Mouse (Mus musculus) frontal cortex, postnatal 36 days (tissue): ENCODE results near the gene Pgap2.
"Not testable (repeated sequence)": the region's sequence is repeated elsewhere in the genome, so short reads cannot be mapped to it uniquely, and the experiment has no call there.

ENCODE experiments used
- DNase-seq, 2 experiments: peaks; one replicate each; pipeline ENCODE4 v3.0.0; 2022; ENCODE audit warnings: low spot score in 2 of 2

The Pgap2 gene

DNA sequence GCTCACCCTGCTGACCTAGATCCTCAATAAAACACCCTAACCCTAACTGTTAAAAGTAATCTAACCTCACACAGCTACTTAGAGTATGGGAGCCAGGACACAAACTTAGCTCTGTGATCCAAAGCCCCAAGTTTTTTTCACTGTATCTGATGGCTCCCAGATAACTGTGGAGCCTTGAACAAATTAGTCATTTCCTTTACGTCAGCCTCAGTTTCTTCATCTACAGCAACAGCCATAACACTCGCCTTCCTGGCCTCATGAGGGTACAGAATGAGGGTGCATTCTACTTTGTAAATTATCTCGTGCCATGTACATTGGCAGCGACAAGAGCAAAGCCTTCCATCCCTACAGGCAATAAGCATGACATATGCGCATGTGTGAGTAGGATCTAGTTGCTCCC is 32.4 kb downstream of the Pgap2 start:
- no peak for DNase-seq

DNA sequence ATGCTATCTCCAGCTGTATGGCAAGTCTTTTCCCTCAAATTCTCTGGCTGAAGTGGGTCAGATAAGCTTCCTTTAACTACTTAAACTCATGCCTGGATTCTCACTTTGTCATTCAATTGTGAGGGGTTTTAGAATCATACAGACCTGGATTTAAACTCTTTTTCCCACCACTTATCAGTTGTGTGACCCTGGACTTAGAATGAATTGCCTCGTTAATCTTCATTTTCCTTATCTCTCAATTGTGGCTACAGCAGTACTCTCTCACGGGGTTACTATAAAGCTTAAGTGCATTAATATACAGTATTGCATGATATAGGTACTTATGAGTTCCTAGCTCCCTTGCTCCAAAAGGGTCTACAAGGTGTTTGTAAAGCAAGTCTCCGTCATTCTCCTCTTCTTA is 32.9 kb downstream of the Pgap2 start:
- DNase-seq = no peak

DNA sequence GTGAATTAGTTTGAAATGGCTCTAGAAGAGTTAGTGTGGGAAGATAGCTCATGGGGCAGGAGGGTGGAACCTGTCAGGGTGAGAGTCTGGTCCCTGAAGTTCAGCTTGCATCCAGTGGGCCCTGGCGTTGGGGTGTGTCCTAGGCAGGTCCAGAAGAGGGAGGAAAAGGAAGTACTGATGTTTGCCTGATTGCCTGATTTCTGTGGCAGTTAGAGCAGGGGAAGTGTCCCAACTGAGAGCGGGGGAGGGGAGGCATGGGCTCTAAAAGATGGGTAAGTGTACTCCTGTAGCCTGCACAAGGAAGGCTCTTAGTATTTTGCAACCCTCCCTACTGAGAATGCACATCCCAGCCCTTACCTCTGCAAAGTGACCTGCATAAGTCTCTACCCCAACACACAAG is 33.9 kb downstream of the Pgap2 start:
- no peak for DNase-seq

DNA sequence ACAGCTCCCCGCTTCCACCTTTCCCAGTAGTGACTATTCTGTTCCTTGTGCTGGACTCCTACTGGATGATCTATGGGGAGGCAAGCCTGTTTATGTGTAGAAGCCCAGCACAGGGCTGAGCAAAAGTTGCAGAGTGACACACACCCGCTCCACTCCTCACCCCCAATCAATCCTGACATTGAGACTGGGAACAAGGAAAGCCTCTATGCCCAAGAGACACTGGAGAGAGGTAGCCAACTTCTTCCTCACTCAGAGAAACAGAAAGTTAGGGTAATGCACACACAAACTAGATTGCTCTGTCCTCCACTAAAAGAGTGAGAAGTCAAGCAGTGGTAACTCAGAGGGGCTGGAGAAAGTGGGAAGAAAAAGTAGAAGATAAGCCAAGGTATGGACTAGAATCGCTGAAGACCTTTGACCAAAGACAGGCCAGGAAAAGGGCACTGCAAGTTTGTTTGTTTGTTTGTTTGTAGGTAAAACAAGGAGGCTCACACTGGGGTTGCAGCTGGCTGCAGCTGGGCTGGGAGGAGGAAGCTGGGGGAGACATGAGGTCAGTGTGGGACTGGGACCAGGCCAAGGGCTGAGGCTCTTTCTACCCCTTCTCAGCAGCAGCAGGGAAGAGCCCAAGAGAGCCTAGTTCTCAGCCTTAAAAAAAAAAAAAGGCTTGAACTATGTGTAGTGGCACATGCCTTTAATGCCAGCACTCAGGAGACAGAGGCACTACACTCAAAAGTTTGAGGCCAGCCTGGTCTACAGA is 35.0 kb downstream of the Pgap2 start:
- DNase-seq = no peak

DNA sequence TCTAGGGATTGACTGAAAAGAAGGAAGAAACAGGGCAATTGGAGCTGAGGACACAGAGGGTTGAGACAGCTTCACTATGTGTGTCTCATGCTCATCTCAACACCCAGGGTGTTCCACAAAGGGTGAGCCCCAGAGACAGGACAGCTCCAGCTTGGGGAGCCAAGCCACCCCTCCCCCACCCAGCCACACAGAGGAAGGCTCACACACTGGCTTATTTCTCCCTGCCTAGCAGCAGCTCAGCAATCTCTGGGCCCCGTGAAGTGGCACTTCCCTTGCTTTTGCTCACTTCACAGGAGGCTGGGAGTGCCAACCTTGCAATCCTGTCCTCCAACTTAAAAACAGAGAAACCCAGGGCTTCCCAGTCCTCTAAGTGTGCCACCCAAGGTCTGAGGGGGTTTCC is 35.8 kb downstream of the Pgap2 start:
- no peak for DNase-seq

DNA sequence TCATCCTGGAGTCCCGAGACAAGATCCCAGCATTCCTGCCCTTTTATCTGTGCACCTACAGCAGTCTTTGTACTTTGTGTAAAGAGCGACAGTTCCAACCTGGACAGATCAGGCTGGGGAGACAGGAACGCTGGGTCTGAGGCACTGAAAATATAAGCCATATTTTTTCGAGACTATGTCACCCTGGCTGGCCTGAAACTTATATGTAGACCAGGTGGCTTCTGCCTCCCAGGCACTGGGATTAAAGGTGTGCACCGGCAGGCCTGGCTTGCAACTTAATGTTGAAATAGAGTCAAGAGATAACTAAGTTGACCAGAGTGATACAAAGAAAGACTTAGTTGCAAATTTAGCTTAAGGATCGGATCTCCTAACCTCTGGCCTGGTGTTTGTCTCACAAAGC is 36.3 kb downstream of the Pgap2 start:
- DNase-seq = no peak

DNA sequence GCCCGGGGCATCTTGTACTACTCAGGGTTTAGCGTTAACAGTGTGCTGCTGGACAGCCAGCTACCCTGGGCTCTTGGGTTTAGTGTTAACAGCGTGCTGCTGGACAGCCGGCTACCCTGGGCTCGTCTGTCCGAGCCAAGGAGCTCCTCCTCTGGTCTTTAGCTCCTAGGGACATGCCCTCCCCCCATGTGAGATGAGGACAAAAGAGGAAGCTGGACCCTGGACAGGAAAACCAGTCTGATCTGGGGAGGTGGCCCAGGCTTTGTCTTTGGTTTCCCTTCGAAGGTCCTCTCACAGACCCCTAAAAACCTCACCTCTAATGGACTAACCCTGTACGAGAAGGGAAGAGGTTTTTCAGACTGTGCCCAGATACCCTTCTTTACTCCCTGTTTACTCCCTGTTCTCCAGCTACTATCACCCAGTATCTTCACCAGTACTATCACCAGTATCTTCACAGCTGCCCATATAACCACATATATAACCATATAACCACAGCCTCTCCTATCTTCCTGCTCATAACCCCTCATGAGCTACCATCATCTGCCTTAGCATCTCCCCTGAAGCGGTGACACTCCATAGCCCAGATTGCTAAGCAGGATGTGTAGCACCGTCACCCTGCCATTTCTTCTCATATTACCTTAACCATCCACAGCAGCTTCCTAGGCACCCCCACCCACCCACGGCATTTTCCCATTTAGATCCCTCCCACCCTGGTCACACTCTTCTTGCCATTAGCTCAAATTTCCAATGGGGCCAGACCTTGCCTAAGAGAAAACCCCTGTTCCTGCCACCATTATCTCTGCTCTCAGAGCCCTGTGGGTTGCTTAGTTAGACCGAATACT is 37.2 kb downstream of the Pgap2 start:
- DNase-seq = no peak

DNA sequence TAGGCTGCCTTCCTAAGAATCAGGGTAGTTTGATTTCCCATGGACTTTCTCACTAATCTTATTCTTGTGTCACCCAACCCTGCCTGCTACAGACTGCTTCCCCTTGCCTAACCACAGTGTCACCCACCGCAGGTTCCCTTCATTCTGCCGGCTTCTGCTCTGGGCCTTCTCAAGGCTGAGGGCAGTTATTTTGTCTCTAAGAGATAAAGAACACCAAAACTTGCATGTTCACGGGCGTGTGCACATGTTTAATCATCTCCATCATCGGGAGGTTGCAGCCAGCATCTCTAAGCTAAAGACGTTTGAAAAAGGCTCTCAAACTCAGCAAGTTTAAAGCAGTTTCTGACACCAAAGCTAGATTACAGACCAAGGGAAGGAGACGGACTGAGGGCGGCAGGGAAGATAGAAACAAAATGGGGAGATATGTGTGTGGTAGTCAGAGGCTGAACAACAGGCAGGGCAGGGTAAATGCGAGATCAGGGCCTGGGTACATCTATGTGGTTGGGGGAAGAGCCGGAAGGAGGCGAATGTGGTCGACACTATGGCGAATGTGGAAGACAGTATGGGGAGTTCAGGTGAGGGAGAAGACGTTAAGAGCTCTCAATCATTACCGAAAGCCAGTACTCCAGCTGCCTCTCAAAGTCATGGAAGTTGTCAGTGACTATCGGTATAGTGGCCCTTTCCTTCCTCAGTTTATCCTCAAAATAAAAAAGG is 38.8 kb downstream of the Pgap2 start:
- DNase-seq = no peak

DNA sequence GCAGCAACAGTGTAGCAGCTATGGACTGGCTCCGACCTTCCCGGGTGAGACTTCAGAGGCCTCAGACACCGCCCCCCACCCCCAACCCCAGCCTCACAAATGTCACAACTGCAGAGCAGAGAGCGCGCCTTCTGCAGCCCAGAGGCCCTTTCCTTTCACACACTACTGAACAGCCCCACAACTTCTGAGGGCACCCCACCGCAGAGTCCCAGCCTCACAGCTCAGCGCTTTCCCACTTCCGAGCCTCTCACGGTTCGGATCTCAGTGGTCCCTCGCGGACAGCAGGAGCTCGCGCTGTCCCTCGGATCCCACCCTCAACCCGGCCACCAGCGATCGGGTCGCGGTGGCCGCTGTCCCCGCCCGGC is 39.5 kb downstream of the Pgap2 start:
- no peak for DNase-seq

DNA sequence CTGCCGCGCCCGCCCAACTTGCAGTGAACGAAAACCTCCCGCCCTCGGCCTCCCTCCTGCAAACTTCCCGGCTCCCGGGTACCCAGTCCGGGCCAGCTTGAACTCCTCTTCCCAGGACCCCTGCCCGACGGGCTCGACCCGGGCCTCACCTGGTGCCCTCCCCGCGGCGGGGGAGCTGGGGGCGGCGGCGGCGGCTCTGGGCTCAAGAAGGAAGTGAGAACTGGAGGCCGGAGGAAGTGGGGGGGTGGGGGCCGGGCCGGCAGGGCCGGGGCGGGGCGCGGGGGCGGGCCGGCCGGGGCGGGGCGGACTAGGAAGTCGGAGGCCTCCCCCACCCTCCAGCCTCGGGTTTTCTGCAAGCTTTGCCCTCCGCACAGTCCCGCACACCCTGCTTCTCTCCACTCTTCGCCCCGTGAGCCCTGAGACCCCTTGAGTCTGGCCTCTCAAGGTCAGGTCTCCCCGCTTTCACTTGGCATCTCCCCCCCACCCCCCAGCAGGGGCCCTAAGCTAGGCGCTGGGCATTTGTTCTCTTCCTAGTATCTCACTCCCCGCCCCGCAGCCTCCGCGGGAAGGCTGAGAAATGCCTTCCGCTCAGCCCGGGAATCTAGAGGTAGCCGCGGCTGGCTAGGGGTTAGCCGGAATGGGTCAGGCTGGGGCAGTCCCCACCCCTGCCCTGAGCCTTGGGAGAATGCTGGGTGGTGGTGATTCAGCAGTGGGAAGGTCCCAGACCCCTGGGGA is 40.1 kb downstream of the Pgap2 start:
- peak; percentile 29 to 38 for DNase-seq

DNA sequence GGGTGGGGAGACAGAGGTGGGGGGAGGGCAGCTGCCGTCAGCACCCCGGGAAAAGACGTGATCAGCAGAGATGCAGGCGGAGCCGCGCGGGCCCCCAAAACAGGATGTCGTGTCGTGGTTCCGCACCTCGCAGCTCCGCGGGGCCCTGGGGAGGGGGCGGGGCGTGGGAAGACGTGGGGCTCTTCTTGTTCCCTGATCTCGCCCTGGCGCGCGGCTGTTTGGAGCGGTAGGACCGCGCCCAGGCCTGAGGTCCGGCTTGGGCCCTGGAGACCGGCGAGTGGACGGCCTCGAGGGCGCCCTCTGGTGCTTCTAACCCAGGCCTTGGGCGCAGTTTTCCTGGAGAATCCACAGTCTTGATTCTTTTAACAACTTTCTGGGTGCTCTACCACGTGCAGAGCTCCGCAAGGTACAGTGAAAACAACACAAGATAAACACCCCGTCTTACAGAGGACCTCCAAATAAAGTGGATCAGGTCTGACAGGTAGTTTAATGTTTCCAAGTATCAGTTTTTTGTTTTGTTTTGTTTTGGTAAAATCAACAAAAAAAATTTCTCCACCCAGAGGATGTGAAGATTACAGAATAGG is 40.7 kb downstream of the Pgap2 start:
- DNase-seq = peak; percentile 86 to 92

DNA sequence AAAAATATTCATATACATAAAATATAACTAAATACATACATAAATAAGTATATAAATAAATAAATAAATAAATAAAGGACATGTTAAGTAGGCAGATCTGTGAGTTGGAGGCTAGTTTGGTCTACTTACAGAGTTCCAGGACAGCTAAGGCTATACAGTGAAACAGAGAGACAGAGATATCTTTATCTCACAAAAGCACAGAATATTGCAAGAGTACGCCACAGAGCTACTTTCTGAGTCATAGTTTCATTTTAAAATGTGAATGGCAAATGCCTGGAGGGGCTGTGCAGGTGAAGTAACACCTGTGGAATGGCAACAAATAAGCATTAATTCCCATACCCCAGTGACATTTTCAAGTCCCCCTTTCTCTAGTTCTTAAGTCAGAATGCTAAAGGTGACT is 43.6 kb downstream of the Pgap2 start:
- DNase-seq = no peak

DNA sequence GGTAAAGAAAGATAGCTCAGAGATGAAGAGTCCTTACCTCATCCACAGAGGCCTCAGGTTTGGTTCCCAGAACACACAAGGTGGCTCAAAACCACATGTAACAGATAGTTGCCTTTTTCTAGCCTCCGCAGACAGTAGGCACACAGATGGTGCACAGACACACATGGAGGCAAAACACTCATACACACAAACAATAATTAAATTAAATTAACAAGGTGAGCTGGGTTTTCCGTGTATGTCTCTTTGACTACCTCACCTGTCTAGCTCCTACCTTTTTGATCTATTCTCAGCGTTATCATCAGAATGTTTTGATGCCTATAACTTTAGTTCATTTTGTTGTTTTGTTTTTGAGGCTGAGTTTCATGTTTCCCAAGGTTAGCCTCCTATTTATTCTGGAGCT is 45.9 kb downstream of the Pgap2 start, which contains the start of gene Rhog:
Gene Rhog, minus strand, starts transcription at position 101 of the 400 bp plus-strand sequence.
- DNase-seq = no peak

DNA sequence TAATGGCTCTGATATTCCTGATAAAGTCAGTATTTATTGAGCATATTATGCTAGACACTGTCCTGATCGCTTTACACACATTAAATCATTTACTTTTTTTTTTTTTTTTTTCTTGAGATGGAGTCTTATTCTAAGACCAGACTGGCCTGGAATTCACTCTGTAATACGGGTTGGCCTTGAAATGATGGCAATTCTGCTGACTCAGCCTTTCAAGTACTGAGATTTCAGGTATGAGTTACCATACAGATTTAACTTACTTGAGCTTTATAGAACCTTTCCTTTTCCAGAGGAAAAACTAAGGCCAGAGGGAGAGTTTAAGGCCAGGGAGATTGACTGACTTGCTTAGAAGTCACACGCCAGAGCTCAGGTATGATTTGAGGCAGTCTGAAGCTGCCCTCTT is 46.6 kb downstream of the Pgap2 start:
- DNase-seq = no peak

DNA sequence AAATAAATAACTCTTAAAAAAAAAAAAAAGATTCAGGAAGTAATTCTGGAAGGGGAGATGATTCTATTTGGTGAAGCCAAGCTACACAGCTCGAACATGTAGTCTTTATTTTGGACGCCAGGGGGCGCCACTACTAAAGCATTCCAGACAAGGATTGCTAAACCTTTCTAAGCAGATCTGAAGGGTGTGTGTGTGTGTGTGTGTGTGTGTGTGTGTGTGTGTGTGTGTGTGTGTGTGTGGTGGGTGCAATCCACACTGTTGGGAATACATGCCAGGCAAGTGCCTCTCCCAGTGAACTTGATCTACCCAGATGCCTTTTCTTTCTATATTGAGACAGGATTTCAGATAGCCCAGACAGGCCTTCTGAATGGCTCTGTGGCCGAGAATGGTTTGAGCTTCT is 48.2 kb downstream of the Pgap2 start:
- DNase-seq = peak; percentile 76 to 85

DNA sequence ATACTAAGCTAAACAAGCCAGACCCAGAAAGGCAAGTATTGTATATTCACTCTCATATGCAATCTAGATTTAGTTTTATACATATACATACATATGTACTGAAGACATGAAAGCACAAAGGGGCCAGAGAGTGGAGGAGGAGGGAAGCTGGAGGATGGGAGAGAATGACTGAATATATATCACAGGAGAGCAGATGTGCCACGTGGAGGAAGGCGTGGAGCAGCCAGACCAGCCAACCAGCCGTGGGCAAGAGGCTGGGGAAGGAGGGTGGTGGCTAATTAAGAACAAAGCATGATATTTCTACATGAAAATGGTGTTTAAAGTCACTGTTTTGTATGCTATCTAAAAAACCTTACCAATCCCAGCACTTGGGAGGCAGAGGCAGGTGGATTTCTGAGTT is 48.7 kb downstream of the Pgap2 start:
- DNase-seq = no peak

DNA sequence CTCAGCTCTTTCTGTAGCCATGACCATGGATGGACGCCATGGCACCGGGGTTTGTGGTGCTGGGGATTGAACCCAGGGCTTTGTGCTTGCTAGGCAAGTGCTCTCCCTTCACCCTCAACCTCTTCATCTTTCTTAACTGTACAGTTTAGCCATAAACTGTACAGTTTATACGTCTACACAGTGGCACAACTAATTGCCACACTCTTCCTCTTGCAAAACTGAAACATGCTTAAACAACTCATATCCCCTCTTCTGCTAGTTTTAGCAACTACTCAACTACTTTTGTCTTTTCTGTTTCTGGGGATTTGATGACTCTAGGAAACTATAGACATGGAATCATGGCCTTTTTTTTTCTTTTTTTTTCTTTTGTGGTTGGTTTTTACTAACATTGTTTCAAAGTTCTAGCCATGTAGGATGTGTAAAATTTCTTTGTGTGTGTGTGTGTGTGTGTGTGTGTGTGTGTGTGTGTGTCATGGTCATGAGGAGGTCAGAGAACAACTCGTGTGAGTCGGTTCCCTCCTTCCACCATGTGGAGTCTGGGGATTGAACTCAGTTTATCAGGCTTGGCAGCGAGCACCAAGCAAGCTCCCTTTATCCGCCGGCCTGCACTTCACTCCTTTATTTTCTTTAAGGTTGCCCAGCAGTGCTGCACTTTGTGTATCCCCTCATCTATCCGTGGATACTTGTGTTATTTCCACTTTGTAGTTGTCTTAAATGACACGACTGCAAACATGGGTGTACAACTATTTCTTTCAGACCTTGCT is 49.9 kb downstream of the Pgap2 start:
- no peak for DNase-seq

DNA sequence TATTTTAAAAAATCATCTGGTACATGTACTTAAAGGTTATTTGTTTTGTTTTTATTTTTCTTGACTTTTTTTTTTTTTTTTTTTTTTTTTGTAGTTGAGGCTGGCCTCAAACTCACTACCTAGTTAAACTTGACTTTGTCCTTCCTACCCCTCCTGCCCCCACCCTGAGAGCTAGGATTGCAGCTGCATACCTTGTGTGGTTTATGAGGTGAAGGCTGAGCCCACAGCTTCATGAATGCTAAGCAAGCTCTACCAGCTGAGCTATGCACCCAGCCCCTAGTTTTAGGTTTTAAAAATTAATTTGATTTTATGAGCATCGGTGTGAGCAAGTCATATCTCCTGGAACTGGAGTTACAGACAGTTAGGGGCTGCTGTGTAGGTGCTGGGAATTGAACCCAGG is 50.5 kb downstream of the Pgap2 start:
- no peak for DNase-seq

DNA sequence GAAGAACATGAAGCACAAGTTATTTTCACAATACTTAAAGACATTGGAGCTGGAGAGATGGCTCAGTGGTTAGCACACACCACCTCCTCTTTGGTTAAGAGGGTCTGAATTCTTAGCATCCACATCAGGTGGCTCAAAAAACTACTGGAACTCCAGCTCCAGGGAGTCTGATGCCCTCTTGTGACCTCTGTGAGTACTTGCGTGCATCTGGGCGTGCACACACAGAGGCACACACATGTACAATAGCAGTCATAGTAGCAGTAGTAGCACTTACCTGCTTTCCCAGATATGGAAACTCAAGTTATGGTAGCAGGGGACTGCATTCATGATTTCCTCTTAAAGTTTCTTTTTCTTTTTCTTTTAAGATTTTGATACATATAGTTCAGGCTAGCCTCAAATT is 53.0 kb downstream of the Pgap2 start:
- DNase-seq = no peak

DNA sequence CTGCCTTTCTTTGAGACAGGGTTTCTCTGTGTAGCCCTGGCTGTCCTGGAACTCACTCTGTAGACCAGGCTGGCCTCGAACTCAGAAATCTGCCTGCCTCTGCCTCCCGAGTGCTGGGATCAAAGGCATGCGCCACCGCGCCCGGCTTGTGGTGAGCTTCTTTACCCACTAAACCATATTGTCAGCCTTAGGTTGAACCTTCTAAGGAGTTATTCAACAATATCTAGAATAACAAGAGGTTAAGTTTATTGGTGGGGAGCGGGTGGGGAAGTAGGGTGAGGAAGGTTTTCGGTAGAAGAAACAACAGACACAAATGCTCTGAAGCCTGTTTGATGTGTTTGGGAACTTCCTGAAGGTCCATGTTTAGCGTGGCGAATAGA is 56.0 kb downstream of the Pgap2 start:
- DNase-seq = not testable (repeated sequence)
